Mouse (Mus musculus): ENCODE results near the gene Coil. TPM values are rescaled to one million over a fixed set of nuclear protein-coding genes. Genes with fewer than 3 reads are reported as not detected.
A peak's percentile ranks its signal among the peaks of the same experiment; 100 is the strongest.

Gene Coil
- total and polyA plus RNA-seq, 3 experiments, result 28.5 to 37.4 (median 35.4) TPM

DNA sequence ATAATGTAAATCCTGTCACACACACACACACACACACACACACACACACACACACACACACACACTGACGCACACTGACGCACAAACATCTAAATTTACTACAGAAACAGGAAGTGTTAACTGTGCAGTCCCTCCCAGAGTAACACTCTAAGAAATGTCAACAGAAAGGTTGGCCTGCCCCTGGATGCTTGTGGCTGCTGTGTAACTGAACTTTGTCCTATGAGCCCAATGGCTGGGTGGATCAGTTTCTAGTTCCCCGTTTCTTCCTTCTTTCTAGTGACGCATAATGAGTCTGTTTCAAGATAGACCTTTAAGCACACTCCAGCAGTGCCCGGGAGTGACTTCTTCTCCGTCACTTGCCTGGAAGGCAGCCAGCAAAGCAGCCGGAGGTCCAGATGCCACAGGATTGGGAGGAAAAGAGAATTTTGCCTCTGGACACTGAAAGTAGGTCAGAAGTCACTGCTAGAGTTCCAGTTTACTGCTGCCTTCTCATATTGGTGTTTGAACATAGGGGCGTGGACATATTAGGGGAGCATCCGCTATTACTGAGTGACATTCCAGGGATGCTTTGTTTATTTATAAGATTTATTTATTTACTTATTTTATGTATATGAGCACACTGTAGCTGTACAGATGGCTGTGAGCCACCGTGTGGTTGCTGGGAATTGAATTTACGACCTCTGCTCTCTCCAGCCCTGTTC, 54.3 kb downstream of the Coil start:
- peaks cover 14 to 30% of the 10 kb centered on the region in 2 experiments for H3K36me3 ChIP-seq (replicated peaks in 1 of 2; ENCODE audit: control insufficient read depth in 1 of 2, insufficient read depth in 1 of 2, low read length in 1 of 2)
- H3K27ac ChIP-seq (ENCODE audit: insufficient read depth, low read depth), result peak overlapping the region; percentile 16; the same call in 1 of the 2 replicates
- H3K79me2 ChIP-seq (replicated peaks; ENCODE audit: control insufficient read depth, extremely low read depth, insufficient read depth, poor library complexity, severe bottlenecking), result no peaks in the 10 kb centered on the region
- H3K4me3 ChIP-seq (replicated peaks in 1 of 3; ENCODE audit: low read depth in 2 of 3, low read length in 2 of 3, poor library complexity in 1 of 3), result peak overlapping the region in 1 of 3 experiments; percentile 10
- peak; percentile 82 for DNase-seq (ENCODE audit: extremely low read depth)
- no peak overlapping the region for H3K9ac ChIP-seq (ENCODE audit: insufficient read depth, low read depth)
- dilution Hi-C loops (cut with MboI; ENCODE audit: extremely low pct_ligation_motif_present, extremely low pct_unique_long_range_greater_than_20kb, low sequenced_read_pairs), result no loop called here
- in situ Hi-C loops (cut with MboI; ENCODE audit: low pct_ligation_motif_present, low pct_unique_long_range_greater_than_20kb, low sequenced_read_pairs), result no loop called here
- 0 out of 2 replicates have a peak, but pooled peaks have one; percentile 11 for TF ChIP-seq MAX (IDR thresholded peaks at IDR 0.05; ENCODE audit: low read length)
- no peak for TF ChIP-seq CHD1 (IDR thresholded peaks at IDR 0.05; ENCODE audit: low read depth, low read length)
- TF ChIP-seq MEF2A (IDR thresholded peaks at IDR 0.05; ENCODE audit: borderline replicate concordance, low read depth, low read length), result peak; percentile 92
- peak; percentile 71; the same call in 1 of the 2 replicates for TF ChIP-seq IRF4 (IDR thresholded peaks at IDR 0.05; ENCODE audit: low read depth, low read length)
- TF ChIP-seq NRF1 (IDR thresholded peaks at IDR 0.05; ENCODE audit: low read depth, low read length), result no peak
- TF ChIP-seq ELF1 (IDR thresholded peaks at IDR 0.05; ENCODE audit: low read depth, low read length), result peak; percentile 88
- peak; percentile 62; the same call in 1 of the 2 replicates for TF ChIP-seq EP300 (IDR thresholded peaks at IDR 0.05; ENCODE audit: low read length)
- peak; percentile 57 for TF ChIP-seq BHLHE40 (IDR thresholded peaks at IDR 0.05; ENCODE audit: low read depth, low read length)
- TF ChIP-seq UBTF (IDR thresholded peaks at IDR 0.05; ENCODE audit: low read depth, low read length), result no peak
- no peak; the same call in 1 of the 2 replicates for TF ChIP-seq TCF12 (IDR thresholded peaks at IDR 0.05; ENCODE audit: low read depth, low read length)
- TF ChIP-seq ETS1 (conservative IDR thresholded peaks at IDR 0.05; ENCODE audit: low read depth, low read length), result peak; percentile 60
- no peaks in the 10 kb centered on the region for H3K9me3 ChIP-seq (replicated peaks; ENCODE audit: low read length)
- no peaks in the 10 kb centered on the region for H3K27me3 ChIP-seq (replicated peaks)
- H3K4me1 ChIP-seq (ENCODE audit: control insufficient read depth in 1 of 2, insufficient read depth in 2 of 2), result peaks cover 20 to 49% of the 10 kb centered on the region in 2 experiments
- peak overlapping the region; percentile 2 for H3K4me2 ChIP-seq (ENCODE audit: insufficient read depth, low read depth, poor library complexity, severe bottlenecking)

DNA sequence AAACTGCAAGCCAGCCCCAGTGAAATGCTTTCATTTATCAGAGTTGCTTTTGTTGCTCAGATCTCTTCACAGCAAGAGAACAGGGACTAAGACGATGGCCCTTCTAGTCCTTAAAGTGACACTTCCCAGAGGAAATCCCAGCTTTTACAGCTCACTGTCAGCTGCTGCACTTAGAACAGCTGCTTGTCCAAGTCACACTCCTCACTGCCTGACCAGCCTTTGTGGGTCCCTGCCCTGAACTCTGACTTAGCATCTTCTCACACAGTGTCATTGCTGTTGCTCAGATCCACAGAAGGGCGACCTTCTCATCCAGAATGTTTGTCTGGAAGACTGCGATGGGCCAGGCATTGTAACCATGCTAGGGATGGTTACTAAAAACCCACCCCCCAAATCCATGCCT, 55.6 kb downstream of the Coil start:
- in situ Hi-C loops (cut with MboI; ENCODE audit: low pct_ligation_motif_present, low pct_unique_long_range_greater_than_20kb, low sequenced_read_pairs) (no loop called here), dilution Hi-C loops (cut with MboI; ENCODE audit: extremely low pct_ligation_motif_present, extremely low pct_unique_long_range_greater_than_20kb, low sequenced_read_pairs) (no loop called here)
- no peaks in the 10 kb centered on the region for H3K79me2 ChIP-seq (replicated peaks; ENCODE audit: control insufficient read depth, extremely low read depth, insufficient read depth, poor library complexity, severe bottlenecking)
- peaks cover 22 to 59% of the 10 kb centered on the region in 2 experiments for H3K4me1 ChIP-seq (ENCODE audit: control insufficient read depth in 1 of 2, insufficient read depth in 2 of 2)
- H3K27ac ChIP-seq (ENCODE audit: insufficient read depth, low read depth), result no peak overlapping the region
- H3K4me3 ChIP-seq (replicated peaks in 1 of 3; ENCODE audit: low read depth in 2 of 3, low read length in 2 of 3, poor library complexity in 1 of 3), result no peak overlapping the region
- TF ChIP-seq MAFK (IDR thresholded peaks at IDR 0.05; ENCODE audit: insufficient replicate concordance, low read length) (no peak), MAZ (IDR thresholded peaks at IDR 0.05; ENCODE audit: low read depth, low read length) (no peak), RCOR1 (conservative IDR thresholded peaks at IDR 0.05; ENCODE audit: low read depth, low read length) (no peak)
- H3K9me3 ChIP-seq (replicated peaks; ENCODE audit: low read length), result no peaks in the 10 kb centered on the region
- no peak overlapping the region for H3K4me2 ChIP-seq (ENCODE audit: insufficient read depth, low read depth, poor library complexity, severe bottlenecking)
- H3K9ac ChIP-seq (ENCODE audit: insufficient read depth, low read depth), result no peak overlapping the region
- no peak for DNase-seq (ENCODE audit: extremely low read depth)
- H3K36me3 ChIP-seq (replicated peaks in 1 of 2; ENCODE audit: control insufficient read depth in 1 of 2, insufficient read depth in 1 of 2, low read length in 1 of 2), result peaks cover 1 to 17% of the 10 kb centered on the region in 2 experiments
- no peaks in the 10 kb centered on the region for H3K27me3 ChIP-seq (replicated peaks)
